Mouse (Mus musculus): Measurements from ENCODE around the gene Ntn1.

DNA sequence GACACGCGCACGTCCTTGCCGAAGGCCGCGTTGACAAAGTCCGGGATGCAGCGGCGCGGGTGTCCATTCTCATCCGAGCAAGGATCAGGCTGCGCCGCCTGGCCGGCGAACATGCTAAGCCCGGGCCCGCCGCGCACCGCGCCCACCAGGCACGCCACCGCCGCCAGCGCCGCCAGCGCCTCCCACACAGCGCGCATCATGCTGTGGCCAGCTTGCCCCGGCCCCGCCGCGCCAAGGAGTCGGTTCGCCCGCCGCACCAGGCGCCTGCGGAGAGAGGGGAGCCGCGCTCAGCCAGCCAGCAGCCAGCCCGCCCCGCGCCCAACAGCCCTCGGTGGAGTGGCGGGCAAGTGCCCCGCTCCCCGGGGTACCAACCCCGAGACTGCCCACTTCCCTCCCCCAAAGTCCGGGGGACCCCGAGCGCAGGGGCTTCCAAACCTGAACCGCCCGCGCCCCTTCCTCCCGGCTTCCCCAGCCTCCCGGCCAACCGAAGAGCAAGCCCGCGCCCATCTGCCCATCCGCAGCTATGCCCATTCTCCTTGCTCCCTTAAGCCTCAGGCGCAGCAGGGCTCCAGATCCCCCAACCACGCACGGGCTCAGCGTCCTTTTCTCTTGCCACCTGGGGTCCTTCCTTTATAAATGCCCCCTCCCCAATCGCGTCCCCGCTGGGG, 14.6 kb downstream of the Ntn1 start:
- TF ChIP-seq TAL1 (IDR thresholded peaks at IDR 0.05; ENCODE audit: low read length): no peak
- no peak for TF ChIP-seq GATA1 (IDR thresholded peaks at IDR 0.05; ENCODE audit: low read length)
